Mouse (Mus musculus) splenic B cell, adult 2 months (primary cell): ENCODE data around the gene Nup35.
A peak's percentile ranks its signal among the peaks of the same experiment; 100 is the strongest.

Experiments
- DNase-seq: peaks from one replicate; pipeline ENCODE4 v3.0.0-alpha.2; 2011; ENCODE audit warnings: low read depth, low spot score
- H3K27me3 ChIP-seq: 2 replicates; pipeline ENCODE4 v1.6.1; 2012; ENCODE audit warnings: mild to moderate bottlenecking, low read length, moderate library complexity, mixed read lengths; ENCODE audit not compliant: control insufficient read depth, poor library complexity, insufficient read depth, severe bottlenecking
- H3K36me3 ChIP-seq: 2 replicates; pipeline ENCODE4 v1.6.1; 2012; ENCODE audit warnings: mild to moderate bottlenecking, low read length, moderate library complexity, mixed read lengths; ENCODE audit not compliant: control insufficient read depth, poor library complexity, insufficient read depth, severe bottlenecking

Nup35 gene

DNA sequence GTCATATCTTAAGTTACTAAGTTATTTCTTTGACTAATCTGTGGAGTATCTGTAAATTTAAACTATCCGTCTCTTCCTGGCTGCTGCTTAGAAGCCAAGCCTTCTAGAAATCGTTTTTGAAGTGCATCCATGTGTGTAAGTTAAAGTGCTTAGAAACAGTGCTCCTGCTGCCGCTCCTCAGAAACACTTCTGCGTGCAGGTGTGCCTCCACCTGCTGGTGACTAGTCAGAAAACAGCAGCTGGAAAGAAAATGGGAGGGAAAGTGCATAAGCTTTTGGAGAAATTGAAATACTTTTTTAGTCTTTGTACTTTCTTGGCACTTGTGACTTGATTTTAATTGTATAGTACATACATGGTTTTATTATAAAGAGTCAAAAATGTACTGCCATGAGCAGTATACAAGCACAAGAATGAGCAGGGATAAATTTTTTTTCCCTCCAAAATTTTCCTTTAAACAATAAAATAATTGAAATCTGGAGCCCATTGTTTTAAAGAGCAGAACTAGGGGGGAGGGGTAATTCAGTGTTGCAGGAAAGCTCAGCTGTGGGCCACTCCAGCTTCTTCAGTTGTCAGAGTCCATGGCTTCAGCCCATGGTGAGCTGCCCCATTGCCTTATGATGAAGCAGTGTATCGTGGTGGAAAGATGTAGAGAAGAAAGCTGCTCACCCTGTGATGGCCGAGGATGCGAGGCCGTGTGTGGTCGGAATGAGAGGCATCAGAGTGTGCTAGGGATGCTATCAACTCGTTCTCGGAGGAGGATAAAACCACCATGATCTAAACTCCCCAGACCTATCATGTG is 53.0 kb downstream of the Nup35 start:
- Histone ChIP-seq H3K27me3 (no peaks in the 10 kb centered on the region), H3K36me3 (no peaks in the 10 kb centered on the region)
- peak; percentile 3 for DNase-seq

GRCm38 (mm10) chr2:80678803-80679202 is 61.8 kb downstream of the Nup35 start:
- Histone ChIP-seq H3K36me3 (no peaks in the 10 kb centered on the region), H3K27me3 (no peaks in the 10 kb centered on the region)
- DNase-seq: no peak

DNA sequence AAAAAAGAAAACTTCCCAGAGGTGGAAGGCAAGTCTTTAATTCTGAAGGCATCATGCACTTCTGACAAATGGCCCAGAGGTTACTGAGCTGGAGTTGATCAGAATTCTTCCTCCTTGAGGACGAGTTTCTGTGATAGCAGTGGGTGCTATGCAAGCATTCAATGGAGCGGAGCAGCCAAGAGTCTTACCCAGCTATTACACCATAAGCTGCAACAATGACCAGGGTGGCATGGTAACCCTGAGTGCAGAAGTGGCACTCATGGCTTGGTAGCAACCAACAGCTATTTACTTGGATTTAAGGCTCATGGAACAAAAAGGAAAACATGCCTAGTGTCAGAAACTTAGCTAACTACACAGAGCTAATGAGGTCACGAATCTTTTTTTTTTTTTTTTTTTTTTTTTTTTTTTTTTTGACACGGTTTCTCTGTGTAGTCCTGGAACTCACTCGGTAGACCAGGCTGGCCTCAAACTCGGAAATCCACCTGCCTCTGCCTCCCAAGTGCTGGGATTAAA is 66.7 kb downstream of the Nup35 start:
- Histone ChIP-seq H3K36me3 (no peaks in the 10 kb centered on the region), H3K27me3 (no peaks in the 10 kb centered on the region)
- DNase-seq: no peak

DNA sequence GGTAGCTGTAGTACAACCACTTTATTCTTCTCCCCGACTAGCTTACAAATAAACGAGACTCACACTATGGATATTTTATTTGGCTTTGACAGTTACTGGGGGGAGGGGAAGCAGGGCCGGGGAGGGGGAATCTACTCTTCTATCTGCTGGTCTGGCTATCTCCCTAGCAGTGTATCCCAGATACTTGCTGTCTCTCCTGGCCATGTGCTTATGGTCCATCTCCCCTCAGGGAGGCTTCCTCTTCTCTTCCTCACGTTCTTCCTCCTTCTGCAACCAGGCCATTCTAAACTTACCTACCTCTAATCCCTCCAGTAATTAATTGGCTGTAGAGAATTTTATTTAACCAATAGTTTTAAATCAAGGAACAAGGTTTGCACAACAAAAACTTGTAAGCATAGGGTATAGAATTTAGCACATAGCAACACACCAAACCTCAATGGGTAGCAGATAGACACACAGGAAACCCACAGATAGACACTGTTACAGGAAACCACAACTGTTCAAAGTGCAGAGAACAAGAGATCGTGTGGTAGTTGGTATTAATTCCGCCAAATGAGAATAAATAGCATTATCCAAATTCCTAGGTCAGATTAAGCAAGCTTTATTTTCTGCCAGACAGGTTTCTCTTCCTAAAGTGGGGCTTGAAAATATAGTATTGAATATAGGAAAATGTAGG is 67.5 kb downstream of the Nup35 start:
- H3K27me3 ChIP-seq: no peaks in the 10 kb centered on the region
- no peak for DNase-seq
- no peaks in the 10 kb centered on the region for H3K36me3 ChIP-seq

- no peak for DNase-seq
- Histone ChIP-seq H3K36me3 (no peaks in the 10 kb centered on the region), H3K27me3 (no peaks in the 10 kb centered on the region)
Measured at GRCm38 (mm10) chr2:80688261-80688660, 71.2 kb downstream of the Nup35 start.

DNA sequence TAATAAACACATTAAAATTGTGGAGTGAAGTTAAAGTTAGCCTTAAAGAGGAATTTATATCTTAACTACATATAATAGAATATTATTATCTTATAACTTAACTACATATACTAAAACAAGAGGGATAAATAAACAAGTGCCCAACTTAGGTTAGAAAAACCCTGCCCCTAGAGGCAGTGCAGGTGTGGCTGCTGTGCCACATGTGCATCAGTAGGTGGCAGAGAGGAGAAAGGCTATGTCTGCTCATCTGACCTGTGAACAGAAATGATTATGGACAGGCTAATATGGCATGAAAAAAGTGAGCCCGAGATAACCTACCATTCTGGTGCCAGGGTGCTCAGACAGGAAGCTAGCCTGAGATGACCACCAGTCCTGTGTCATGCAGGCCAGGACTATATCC is 90.4 kb downstream of the Nup35 start:
- DNase-seq: no peak
- no peaks in the 10 kb centered on the region for H3K36me3 ChIP-seq
- no peaks in the 10 kb centered on the region for H3K27me3 ChIP-seq
